Mouse (Mus musculus) midbrain, postnatal 0 days (tissue): Measurements from ENCODE around the gene Grhl3. TPM values are rescaled to one million over a fixed set of nuclear protein-coding genes. Genes with fewer than 3 reads are reported as not detected.

Experiments
- ATAC-seq: fragments of 200-750 bp; cut with Nextera tagmentation; 2 replicates; pipeline ENCODE4 v1.8.0; 2017; ENCODE audit warnings: moderate number of reproducible peaks, mild to moderate bottlenecking, moderate TSS enrichment, moderate library complexity; ENCODE audit not compliant: low FRiP score
- DNase-seq: peaks from one replicate; pipeline ENCODE4 v3.0.0-alpha.2; 2015; ENCODE audit warnings: low spot score
- H3K27ac ChIP-seq: fragments of 300-500 bp; sonication (generic); 2 replicates; pipeline ENCODE4 v1.5.1; 2014; ENCODE audit warnings: low read depth, mild to moderate bottlenecking, low read length, mixed read lengths
- H3K27me3 ChIP-seq: fragments of 300-500 bp; sonication (generic); 2 replicates; pipeline ENCODE4 v1.6.1; 2014; ENCODE audit warnings: low read length, control low read depth, mixed read lengths; ENCODE audit not compliant: insufficient read depth
- H3K36me3 ChIP-seq: fragments of 300-500 bp; sonication (generic); 2 replicates; pipeline ENCODE4 v1.6.1; 2014; ENCODE audit warnings: low read length, control low read depth, mixed read lengths; ENCODE audit not compliant: insufficient read depth
- H3K4me1 ChIP-seq: fragments of 300-500 bp; sonication (generic); 2 replicates; pipeline ENCODE4 v1.6.1; 2014; ENCODE audit warnings: mild to moderate bottlenecking, control low read depth, antibody characterized with exemption, low read length, mixed read lengths; ENCODE audit not compliant: insufficient read depth
- H3K4me2 ChIP-seq: fragments of 300-500 bp; sonication (generic); 2 replicates; pipeline ENCODE4 v1.6.1; 2014; ENCODE audit warnings: low read depth, mild to moderate bottlenecking, low read length, mixed read lengths; ENCODE audit not compliant: poor library complexity, severe bottlenecking
- H3K4me3 ChIP-seq: fragments of 300-500 bp; sonication (generic); 2 replicates; pipeline ENCODE4 v1.5.1; 2014; ENCODE audit warnings: low read depth, mild to moderate bottlenecking, low read length, moderate library complexity
- H3K9ac ChIP-seq: fragments of 300-500 bp; sonication (generic); replicated peaks from 2 replicates; pipeline ENCODE4 v1.6.1; 2014; ENCODE audit warnings: mild to moderate bottlenecking, low read length, moderate library complexity, mixed read lengths; ENCODE audit not compliant: poor library complexity, severe bottlenecking
- H3K9me3 ChIP-seq: fragments of 300-500 bp; sonication (generic); 2 replicates; pipeline ENCODE4 v1.6.1; 2016; ENCODE audit warnings: low read length, control low read depth
- CTCF ChIP-seq: IDR thresholded peaks from 2 replicates; pipeline ENCODE4 v1.5.1; 2016; ENCODE audit warnings: antibody characterized with exemption, mild to moderate bottlenecking
- WGBS: fragments of 180-500 bp; shearing (Covaris S2); extraction: QIAGEN DNeasy Blood & Tissue Kit; methylation state at CpG from one replicate; pipeline ENCODE4 v1.1.7; 2014; 5-methylcytosine and 5-hydroxymethylcytosine counted together
- polyA plus RNA-seq: library from polyadenylated mRNA; unstranded; fragments of >200 nt; fragmentation: Nextera tagmentation; extraction: Ambion mirVana; gene quantifications from 2 replicates; pipeline ENCODE4 v1.2.1, GENCODE M21; 2015
- total RNA-seq: library from RNA; depleted of rRNA; stranded (reverse); fragments of >200 nt; gene quantifications from 2 replicates; pipeline ENCODE4 v1.2.3, GENCODE M21; 2014

Gene Grhl3
- total and polyA plus RNA-seq, 2 experiments from 2014 or later = 1.5 to 2.7 TPM

- H3K9me3 ChIP-seq = no peaks in the 10 kb centered on the region
- no peak overlapping the region for H3K4me3 ChIP-seq
- no peak overlapping the region for H3K27ac ChIP-seq
- WGBS = 71% methylated on average over 6 of the region's 6 CpGs
- H3K4me1 ChIP-seq = no peaks in the 10 kb centered on the region
- no peak for DNase-seq
- ATAC-seq = no peak
- H3K9ac ChIP-seq = no peak overlapping the region
- H3K4me2 ChIP-seq = no peak overlapping the region
- no peak for TF ChIP-seq CTCF
- no peaks in the 10 kb centered on the region for H3K27me3 ChIP-seq
- no peaks in the 10 kb centered on the region for H3K36me3 ChIP-seq
Measured at GRCm38 (mm10) chr4:135549323-135549722, 24.1 kb downstream of the Grhl3 start.

DNA sequence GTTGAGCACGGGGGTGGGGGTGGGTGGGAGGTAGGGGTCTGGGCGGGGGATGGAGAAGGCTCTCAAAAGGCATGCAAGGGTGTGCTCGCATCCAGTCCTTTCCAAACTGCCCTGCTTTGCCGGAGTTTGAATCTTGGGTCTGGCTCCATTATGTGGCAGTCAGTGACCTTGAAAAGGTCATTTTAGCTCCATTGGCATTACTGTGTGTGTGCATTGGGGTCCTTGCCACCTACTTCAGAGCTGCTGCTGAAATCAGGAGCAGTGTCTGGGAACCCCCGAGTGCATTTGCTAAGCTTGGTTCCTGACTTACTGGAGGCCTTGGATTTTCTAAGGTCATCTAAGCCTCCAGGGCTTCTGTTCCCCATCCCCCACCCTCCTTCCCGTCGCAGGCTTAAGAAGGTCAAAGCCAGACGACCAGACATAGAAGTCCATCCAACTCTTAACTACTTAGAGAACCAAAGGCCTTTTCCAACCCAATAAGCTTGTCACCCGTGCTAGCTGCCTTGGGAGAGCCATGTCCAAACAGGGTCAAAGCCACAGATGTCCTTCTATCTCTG, 24.8 kb downstream of the Grhl3 start:
- no peaks in the 10 kb centered on the region for H3K9me3 ChIP-seq
- no peaks in the 10 kb centered on the region for H3K36me3 ChIP-seq
- TF ChIP-seq CTCF = no peak
- ATAC-seq (no peak), DNase-seq (no peak)
- H3K4me3 ChIP-seq = no peak overlapping the region
- no peak overlapping the region for H3K9ac ChIP-seq
- H3K27ac ChIP-seq = no peak overlapping the region
- H3K27me3 ChIP-seq = no peaks in the 10 kb centered on the region
- 41% methylated on average over 9 of the region's 9 CpGs for WGBS
- no peaks in the 10 kb centered on the region for H3K4me1 ChIP-seq
- H3K4me2 ChIP-seq = no peak overlapping the region

DNA sequence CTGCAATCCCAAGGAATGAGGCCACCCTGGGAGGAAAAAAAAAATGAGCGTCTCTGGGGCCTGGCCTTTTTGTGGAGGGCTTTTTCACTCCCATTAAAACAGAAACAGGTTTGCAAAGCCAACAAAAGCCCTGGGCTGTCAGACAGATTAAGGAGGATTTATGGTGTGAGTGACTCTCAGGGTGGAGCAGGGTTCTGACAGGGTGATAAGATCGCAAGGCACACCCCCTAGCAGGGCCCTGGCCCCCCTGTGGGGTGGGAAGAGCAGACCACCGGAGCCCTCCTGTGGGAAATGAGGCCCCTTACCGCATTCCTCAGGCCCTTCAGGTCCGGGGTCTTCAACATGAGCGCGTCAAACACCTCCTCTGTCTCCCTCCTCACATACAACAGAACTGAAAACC, 25.3 kb downstream of the Grhl3 start:
- Histone ChIP-seq H3K4me2 (no peak overlapping the region), H3K9ac (no peak overlapping the region), H3K4me3 (no peak overlapping the region), H3K9me3 (no peaks in the 10 kb centered on the region), H3K4me1 (no peaks in the 10 kb centered on the region), H3K27ac (no peak overlapping the region), H3K27me3 (no peaks in the 10 kb centered on the region), H3K36me3 (no peaks in the 10 kb centered on the region)
- TF ChIP-seq CTCF = no peak
- DNase-seq (no peak), ATAC-seq (no peak)
- WGBS = 16% methylated on average over 7 of the region's 7 CpGs

- Histone ChIP-seq H3K4me1 (no peaks in the 10 kb centered on the region), H3K9ac (no peak overlapping the region), H3K27ac (no peak overlapping the region), H3K27me3 (no peaks in the 10 kb centered on the region), H3K9me3 (no peaks in the 10 kb centered on the region), H3K36me3 (no peaks in the 10 kb centered on the region), H3K4me2 (no peak overlapping the region), H3K4me3 (no peak overlapping the region)
- no peak for TF ChIP-seq CTCF
- 49% methylated on average over 14 of the region's 14 CpGs for WGBS
- DNase-seq (no peak), ATAC-seq (no peak)
Measured at GRCm38 (mm10) chr4:135547551-135547950, 25.9 kb downstream of the Grhl3 start.

DNA sequence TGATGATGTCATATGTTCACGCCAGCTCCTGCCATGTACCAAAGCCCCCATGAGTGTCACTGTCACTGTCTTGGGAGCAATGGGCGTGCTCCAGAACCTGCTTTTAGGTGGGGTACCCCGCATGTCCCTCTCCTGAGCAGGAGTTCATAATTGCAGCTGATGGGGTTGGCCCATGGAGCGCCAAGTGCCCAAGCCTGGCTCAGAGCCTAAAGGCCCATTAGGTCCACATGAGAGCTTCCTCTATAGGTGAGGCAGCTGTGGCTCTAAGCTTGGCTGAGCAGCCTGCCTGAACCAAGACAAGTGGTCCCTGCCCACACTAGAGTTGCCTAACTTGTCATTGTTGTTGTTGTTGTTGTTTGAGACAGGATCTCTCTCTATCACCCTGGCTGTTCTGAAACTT, 26.6 kb downstream of the Grhl3 start:
- H3K9ac ChIP-seq = no peak overlapping the region
- 93% methylated on average over 4 of the region's 4 CpGs for WGBS
- H3K27me3 ChIP-seq = no peaks in the 10 kb centered on the region
- H3K36me3 ChIP-seq = no peaks in the 10 kb centered on the region
- H3K9me3 ChIP-seq = no peaks in the 10 kb centered on the region
- no peak overlapping the region for H3K4me2 ChIP-seq
- H3K4me1 ChIP-seq = no peaks in the 10 kb centered on the region
- H3K4me3 ChIP-seq = no peak overlapping the region
- ATAC-seq (no peak), DNase-seq (no peak)
- TF ChIP-seq CTCF = no peak
- H3K27ac ChIP-seq = no peak overlapping the region

GRCm38 (mm10) chr4:135546008-135546407, 27.4 kb downstream of the Grhl3 start:
- H3K4me3 ChIP-seq = no peak overlapping the region
- no peaks in the 10 kb centered on the region for H3K4me1 ChIP-seq
- H3K9ac ChIP-seq = no peak overlapping the region
- H3K27me3 ChIP-seq = no peaks in the 10 kb centered on the region
- H3K36me3 ChIP-seq = no peaks in the 10 kb centered on the region
- ATAC-seq = no peak
- H3K4me2 ChIP-seq = no peak overlapping the region
- no peak for TF ChIP-seq CTCF
- no peaks in the 10 kb centered on the region for H3K9me3 ChIP-seq
- H3K27ac ChIP-seq = no peak overlapping the region
- 87% methylated on average over 7 of the region's 7 CpGs for WGBS
- no peak for DNase-seq
